14 mouse cellular contexts compared by ENCODE assay signal in genomic region chr8:121080361-121081090, GRCm38 (mm10). TPM values are rescaled to one million over a fixed set of nuclear protein-coding genes. Genes with fewer than 3 reads are reported as not detected.
A peak's percentile ranks its signal among the peaks of the same experiment; 100 is the strongest.
DNase-seq lines count a peak whose midpoint lies in the region; ATAC-seq and TF ChIP-seq lines count a peak whose summit lies in the region.
"Had no signal": no experiment of that assay in that cellular context is flagged by ENCODE, and none has a peak within 500 bp of the region (broad histone marks: within the 10 kb centered on the region; RNA-seq: fewer than 3 reads in every experiment).

No protein-coding gene starts in this region.

- DNase-seq in heart, embryonic 10.5 days (ENCODE audit: low spot score) = no peak
- no peak for DNase-seq in heart, adult 11 months
- peak; percentile 59 for DNase-seq in lung, embryonic 14.5 days
- no peak for DNase-seq in lung, postnatal 25 days (ENCODE audit: low spot score)
- DNase-seq in embryonic facial prominence, embryonic 14.5 days (ENCODE audit: low spot score) = no peak
- DNase-seq in lung, postnatal 14 days = peak; percentile 9
- DNase-seq in thymus, postnatal 25 days = no peak
- DNase-seq in natural killer cell, adult 2 months (ENCODE audit: low spot score in 2 of 2) = no peak
- DNase-seq: adrenal gland, postnatal 25 days; cerebellum, adult 18-20 months; heart, postnatal 4 days; spleen, adult 18-20 months had no signal

- H3K4me3 ChIP-seq in heart, embryonic 10.5 days = peak overlapping the region; percentile 80
- H3K4me3 ChIP-seq in lung, embryonic 14.5 days (ENCODE audit: low read depth, low read length) = peak overlapping the region; percentile 76
- peak overlapping the region; percentile 23 for H3K4me3 ChIP-seq in embryonic facial prominence, embryonic 14.5 days (ENCODE audit: low read depth, low read length)

- peaks cover 99% of the 10 kb centered on the region for H3K27me3 ChIP-seq in heart, embryonic 10.5 days (ENCODE audit: insufficient read depth, poor library complexity, severe bottlenecking)
- peaks cover 81% of the 10 kb centered on the region for H3K27me3 ChIP-seq in lung, embryonic 14.5 days (ENCODE audit: insufficient read depth, low read length)
- peaks cover 99% of the 10 kb centered on the region for H3K27me3 ChIP-seq in embryonic facial prominence, embryonic 14.5 days (replicated peaks; ENCODE audit: control insufficient read depth, insufficient read depth, low read length)

- peaks cover 40% of the 10 kb centered on the region for H3K4me1 ChIP-seq in heart, embryonic 10.5 days
- peaks cover 3% of the 10 kb centered on the region; the same call in 1 of the 2 replicates for H3K4me1 ChIP-seq in lung, embryonic 14.5 days (ENCODE audit: insufficient read depth)
- H3K4me1 ChIP-seq in embryonic facial prominence, embryonic 14.5 days (ENCODE audit: control insufficient read depth, insufficient read depth, low read length) = peaks cover 6% of the 10 kb centered on the region; the same call in 1 of the 2 replicates

- H3K9me3 ChIP-seq in heart, embryonic 10.5 days = no peaks in the 10 kb centered on the region
- H3K9me3 ChIP-seq in lung, embryonic 14.5 days (ENCODE audit: low read depth, low read length) = no peaks in the 10 kb centered on the region
- H3K9me3 ChIP-seq in embryonic facial prominence, embryonic 14.5 days (ENCODE audit: control insufficient read depth, low read length) = no peaks in the 10 kb centered on the region

- H3K36me3 ChIP-seq in heart, embryonic 10.5 days = no peaks in the 10 kb centered on the region
- peaks cover 24% of the 10 kb centered on the region for H3K36me3 ChIP-seq in lung, embryonic 14.5 days (ENCODE audit: insufficient read depth)
- H3K36me3 ChIP-seq in embryonic facial prominence, embryonic 14.5 days (ENCODE audit: control insufficient read depth, insufficient read depth, low read length) = no peaks in the 10 kb centered on the region

- H3K27ac ChIP-seq in heart, embryonic 10.5 days = peak overlapping the region; percentile 74
- H3K27ac ChIP-seq in lung, embryonic 14.5 days (ENCODE audit: low read depth) = peak overlapping the region; percentile 99
- no peak overlapping the region for H3K27ac ChIP-seq in embryonic facial prominence, embryonic 14.5 days (replicated peaks; ENCODE audit: low read depth, low read length)
- H3K27ac ChIP-seq: kidney, postnatal 0 days had no signal

- peak overlapping the region; percentile 84 for H3K4me2 ChIP-seq in lung, embryonic 14.5 days
- peak overlapping the region; percentile 43 for H3K4me2 ChIP-seq in embryonic facial prominence, embryonic 14.5 days (ENCODE audit: low read depth, low read length)

- no peak for TF ChIP-seq CTCF in lung, embryonic 14.5 days (IDR thresholded peaks at IDR 0.05; ENCODE audit: low read depth)

- under 1% methylated on average over 49 of the region's 49 CpGs for WGBS in heart, embryonic 10.5 days
- WGBS in lung, embryonic 14.5 days = 2% methylated on average over 49 of the region's 49 CpGs
- WGBS in embryonic facial prominence, embryonic 14.5 days = under 1% methylated on average over 39 of the region's 49 CpGs

- H3K9ac ChIP-seq in lung, embryonic 14.5 days = peak overlapping the region; percentile 87
- H3K9ac ChIP-seq in embryonic facial prominence, embryonic 14.5 days (ENCODE audit: low read depth, low read length) = peak overlapping the region; percentile 57

- no peak for ATAC-seq in lung, embryonic 14.5 days (ENCODE audit: insufficient read depth)
- ATAC-seq in embryonic facial prominence, embryonic 14.5 days (ENCODE audit: low read depth) = no peak
- ATAC-seq: Patski had no signal

RNA-seq across cellular contexts. Expression of gene Foxf1, which starts 3.7 kb away (rescaled TPM):
- polyA plus RNA-seq in heart, embryonic 10.5 days (2016; fragmentation: Nextera tagmentation; extraction: Ambion mirVana) = 3.1 and 41.3 TPM in 2 replicates
- polyA plus RNA-seq in lung, embryonic 14.5 days (2014; fragmentation: Nextera tagmentation; extraction: Ambion mirVana) = 167 and 180 TPM in 2 replicates
- 7.0 and 7.6 TPM in 2 replicates for polyA plus RNA-seq in embryonic facial prominence, embryonic 14.5 days (2014; fragmentation: Nextera tagmentation; extraction: Ambion mirVana)

RNA-seq across cellular contexts. Expression of gene Mthfsd, which starts 27.7 kb away (rescaled TPM):
- 57.0 and 58.7 TPM in 2 replicates for polyA plus RNA-seq in heart, embryonic 10.5 days (2016; fragmentation: Nextera tagmentation; extraction: Ambion mirVana)
- polyA plus RNA-seq in lung, embryonic 14.5 days (2014; fragmentation: Nextera tagmentation; extraction: Ambion mirVana) = 57.6 and 63.1 TPM in 2 replicates
- 46.1 and 56.7 TPM in 2 replicates for polyA plus RNA-seq in embryonic facial prominence, embryonic 14.5 days (2014; fragmentation: Nextera tagmentation; extraction: Ambion mirVana)

RNA-seq across cellular contexts. Expression of gene Foxc2, which starts 35.4 kb away (rescaled TPM):
- 12.4 and 14.8 TPM in 2 replicates for polyA plus RNA-seq in heart, embryonic 10.5 days (2016; fragmentation: Nextera tagmentation; extraction: Ambion mirVana)
- polyA plus RNA-seq in lung, embryonic 14.5 days (2014; fragmentation: Nextera tagmentation; extraction: Ambion mirVana) = 1.1 and 1.9 TPM in 2 replicates
- polyA plus RNA-seq in embryonic facial prominence, embryonic 14.5 days (2014; fragmentation: Nextera tagmentation; extraction: Ambion mirVana) = 7.4 and 9.4 TPM in 2 replicates

RNA-seq across cellular contexts. Expression of gene Foxl1, which starts 47.2 kb away (rescaled TPM):
- 0.53 and 2.0 TPM in 2 replicates for polyA plus RNA-seq in heart, embryonic 10.5 days (2016; fragmentation: Nextera tagmentation; extraction: Ambion mirVana)
- 6.8 and 7.9 TPM in 2 replicates for polyA plus RNA-seq in lung, embryonic 14.5 days (2014; fragmentation: Nextera tagmentation; extraction: Ambion mirVana)
- 0.32 and 0.96 TPM in 2 replicates for polyA plus RNA-seq in embryonic facial prominence, embryonic 14.5 days (2014; fragmentation: Nextera tagmentation; extraction: Ambion mirVana)

Comparison
In these comparisons a context has a peak if more than half of its experiments do, and no peak if none do; other contexts are left out.
1. DNase-seq: peak in lung, embryonic 14.5 days (single experiment) and lung, postnatal 14 days (single experiment); none in heart, embryonic 10.5 days (single experiment), heart, adult 11 months (single experiment), lung, postnatal 25 days (single experiment), embryonic facial prominence, embryonic 14.5 days (single experiment), thymus, postnatal 25 days (single experiment) and natural killer cell, adult 2 months (0 of 2).
2. H3K4me3 ChIP-seq: peak in every context shown above with its lines; median percentile 80 in heart, embryonic 10.5 days; 76 in lung, embryonic 14.5 days; 23 in embryonic facial prominence, embryonic 14.5 days.